Mouse (Mus musculus): Measurements from ENCODE around the gene Tcf7l1. TPM values are rescaled to one million over a fixed set of nuclear protein-coding genes. Genes with fewer than 3 reads are reported as not detected.
A peak's percentile ranks its signal among the peaks of the same experiment; 100 is the strongest.

The Tcf7l1 gene
- polyA plus RNA-seq, 1 experiment = 6.0 TPM

- WGBS = 93% methylated on average over 1 of the region's 1 CpGs
- no peak for DNase-seq
- Histone ChIP-seq H3K4me1 (replicated peaks; ENCODE audit: control insufficient read depth, insufficient read depth, low read length) (no peaks in the 10 kb centered on the region), H3K27ac (ENCODE audit: control insufficient read depth, insufficient read depth, low read length) (no peak overlapping the region), H3K27me3 (ENCODE audit: control insufficient read depth, insufficient read depth, low read length) (no peaks in the 10 kb centered on the region), H3K4me3 (ENCODE audit: control insufficient read depth, insufficient read depth, low read length) (no peak overlapping the region), H3K36me3 (ENCODE audit: control insufficient read depth, insufficient read depth, low read length) (no peaks in the 10 kb centered on the region)
- TF ChIP-seq CTCF (IDR thresholded peaks at IDR 0.05; ENCODE audit: borderline replicate concordance, control insufficient read depth, extremely low read depth, insufficient read depth, low read length, poor library complexity) (no peak), POLR2A (IDR thresholded peaks at IDR 0.05; ENCODE audit: control insufficient read depth, extremely low read depth, insufficient read depth, low read length, poor library complexity) (no peak)
These were observed 37.8 kb downstream of the Tcf7l1 start for GRCm38 (mm10) chr6:72751210-72751609.

GRCm38 (mm10) chr6:72748882-72749437, 40.1 kb downstream of the Tcf7l1 start:
- WGBS = 23% methylated on average over 5 of the region's 5 CpGs
- no peaks in the 10 kb centered on the region for H3K36me3 ChIP-seq (ENCODE audit: control insufficient read depth, insufficient read depth, low read length)
- no peak for TF ChIP-seq CTCF (IDR thresholded peaks at IDR 0.05; ENCODE audit: borderline replicate concordance, control insufficient read depth, extremely low read depth, insufficient read depth, low read length, poor library complexity)
- no peak for TF ChIP-seq POLR2A (IDR thresholded peaks at IDR 0.05; ENCODE audit: control insufficient read depth, extremely low read depth, insufficient read depth, low read length, poor library complexity)
- H3K4me1 ChIP-seq (replicated peaks; ENCODE audit: control insufficient read depth, insufficient read depth, low read length) = peaks cover 5% of the 10 kb centered on the region
- no peak overlapping the region for H3K27ac ChIP-seq (ENCODE audit: control insufficient read depth, insufficient read depth, low read length)
- DNase-seq = no peak
- H3K27me3 ChIP-seq (ENCODE audit: control insufficient read depth, insufficient read depth, low read length) = no peaks in the 10 kb centered on the region
- H3K4me3 ChIP-seq (ENCODE audit: control insufficient read depth, insufficient read depth, low read length) = no peak overlapping the region

- Histone ChIP-seq H3K4me3 (ENCODE audit: control insufficient read depth, insufficient read depth, low read length) (no peak overlapping the region), H3K27me3 (ENCODE audit: control insufficient read depth, insufficient read depth, low read length) (no peaks in the 10 kb centered on the region), H3K36me3 (ENCODE audit: control insufficient read depth, insufficient read depth, low read length) (no peaks in the 10 kb centered on the region), H3K4me1 (replicated peaks; ENCODE audit: control insufficient read depth, insufficient read depth, low read length) (peaks cover 5% of the 10 kb centered on the region), H3K27ac (ENCODE audit: control insufficient read depth, insufficient read depth, low read length) (no peak overlapping the region)
- DNase-seq = no peak
- TF ChIP-seq POLR2A (IDR thresholded peaks at IDR 0.05; ENCODE audit: control insufficient read depth, extremely low read depth, insufficient read depth, low read length, poor library complexity) (no peak), CTCF (IDR thresholded peaks at IDR 0.05; ENCODE audit: borderline replicate concordance, control insufficient read depth, extremely low read depth, insufficient read depth, low read length, poor library complexity) (no peak)
- WGBS = 14% methylated on average over 2 of the region's 2 CpGs
These were observed 40.6 kb downstream of the Tcf7l1 start for GRCm38 (mm10) chr6:72748421-72748820.

DNA sequence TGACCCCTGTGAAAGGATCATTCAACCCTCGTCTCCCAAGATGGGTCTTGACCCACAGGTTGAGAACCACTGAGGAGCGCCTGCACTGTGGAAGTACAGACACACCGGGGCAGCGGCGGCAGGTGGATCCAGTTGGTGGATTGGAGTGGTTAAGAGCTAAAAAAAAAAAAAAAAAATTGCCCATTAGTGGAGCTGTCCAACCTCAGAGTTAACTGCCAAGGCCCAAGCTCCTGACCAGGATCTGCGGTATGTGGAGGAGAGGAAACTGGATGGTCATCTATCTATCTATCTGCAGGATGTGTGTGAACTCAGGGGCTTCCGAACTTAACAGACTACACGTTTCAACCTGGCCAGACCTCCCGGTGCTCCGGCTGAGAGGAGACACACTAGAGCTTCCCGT, 41.2 kb downstream of the Tcf7l1 start:
- no peaks in the 10 kb centered on the region for H3K36me3 ChIP-seq (ENCODE audit: control insufficient read depth, insufficient read depth, low read length)
- 91% methylated on average over 11 of the region's 11 CpGs for WGBS
- no peak for TF ChIP-seq POLR2A (IDR thresholded peaks at IDR 0.05; ENCODE audit: control insufficient read depth, extremely low read depth, insufficient read depth, low read length, poor library complexity)
- TF ChIP-seq CTCF (IDR thresholded peaks at IDR 0.05; ENCODE audit: borderline replicate concordance, control insufficient read depth, extremely low read depth, insufficient read depth, low read length, poor library complexity) = no peak
- H3K27ac ChIP-seq (ENCODE audit: control insufficient read depth, insufficient read depth, low read length) = no peak overlapping the region
- peaks cover 5% of the 10 kb centered on the region for H3K4me1 ChIP-seq (replicated peaks; ENCODE audit: control insufficient read depth, insufficient read depth, low read length)
- no peaks in the 10 kb centered on the region for H3K27me3 ChIP-seq (ENCODE audit: control insufficient read depth, insufficient read depth, low read length)
- H3K4me3 ChIP-seq (ENCODE audit: control insufficient read depth, insufficient read depth, low read length) = no peak overlapping the region
- DNase-seq = no peak

- no peak overlapping the region for H3K4me3 ChIP-seq (ENCODE audit: control insufficient read depth, insufficient read depth, low read length)
- H3K4me1 ChIP-seq (replicated peaks; ENCODE audit: control insufficient read depth, insufficient read depth, low read length) = peaks cover 5% of the 10 kb centered on the region
- no peaks in the 10 kb centered on the region for H3K27me3 ChIP-seq (ENCODE audit: control insufficient read depth, insufficient read depth, low read length)
- no peak for TF ChIP-seq CTCF (IDR thresholded peaks at IDR 0.05; ENCODE audit: borderline replicate concordance, control insufficient read depth, extremely low read depth, insufficient read depth, low read length, poor library complexity)
- TF ChIP-seq POLR2A (IDR thresholded peaks at IDR 0.05; ENCODE audit: control insufficient read depth, extremely low read depth, insufficient read depth, low read length, poor library complexity) = no peak
- H3K27ac ChIP-seq (ENCODE audit: control insufficient read depth, insufficient read depth, low read length) = no peak overlapping the region
- DNase-seq = no peak
- H3K36me3 ChIP-seq (ENCODE audit: control insufficient read depth, insufficient read depth, low read length) = no peaks in the 10 kb centered on the region
- 94% methylated on average over 4 of the region's 4 CpGs for WGBS
These were observed 41.9 kb downstream of the Tcf7l1 start for GRCm38 (mm10) chr6:72747156-72747555.

GRCm38 (mm10) chr6:72745781-72746180, 43.3 kb downstream of the Tcf7l1 start:
- H3K36me3 ChIP-seq (ENCODE audit: control insufficient read depth, insufficient read depth, low read length) = no peaks in the 10 kb centered on the region
- peak; percentile 38 for DNase-seq
- no peaks in the 10 kb centered on the region for H3K27me3 ChIP-seq (ENCODE audit: control insufficient read depth, insufficient read depth, low read length)
- no peak for TF ChIP-seq POLR2A (IDR thresholded peaks at IDR 0.05; ENCODE audit: control insufficient read depth, extremely low read depth, insufficient read depth, low read length, poor library complexity)
- TF ChIP-seq CTCF (IDR thresholded peaks at IDR 0.05; ENCODE audit: borderline replicate concordance, control insufficient read depth, extremely low read depth, insufficient read depth, low read length, poor library complexity) = no peak
- WGBS = 11% methylated on average over 12 of the region's 12 CpGs
- peaks cover 5% of the 10 kb centered on the region for H3K4me1 ChIP-seq (replicated peaks; ENCODE audit: control insufficient read depth, insufficient read depth, low read length)
- no peak overlapping the region for H3K4me3 ChIP-seq (ENCODE audit: control insufficient read depth, insufficient read depth, low read length)
- no peak overlapping the region for H3K27ac ChIP-seq (ENCODE audit: control insufficient read depth, insufficient read depth, low read length)

Data from thymus, adult 2 months (tissue).